Mouse (Mus musculus) neural tube, embryonic 11.5 days (tissue): ENCODE results near the gene Rec114. TPM values are rescaled to one million over a fixed set of nuclear protein-coding genes. Genes with fewer than 3 reads are reported as not detected.

ENCODE experiments used
- ATAC-seq: fragments of 200-750 bp; cut with Nextera tagmentation; 2 replicates; pipeline ENCODE4 v1.8.0; 2017; ENCODE audit warnings: moderate number of reproducible peaks, mild to moderate bottlenecking, moderate TSS enrichment, moderate library complexity; ENCODE audit not compliant: insufficient read depth, low FRiP score, low TSS enrichment
- DNase-seq: peaks from one replicate; pipeline ENCODE4 v3.0.0-alpha.2; 2015; ENCODE audit warnings: low spot score
- H3K27ac ChIP-seq: fragments of 300-500 bp; sonication (generic); 2 replicates; pipeline ENCODE4 v1.5.1; 2014; ENCODE audit warnings: low read depth, mild to moderate bottlenecking, low read length
- H3K27me3 ChIP-seq: fragments of 300-500 bp; sonication (generic); 2 replicates; pipeline ENCODE4 v1.6.1; 2014; ENCODE audit warnings: mild to moderate bottlenecking, low read length, mixed read lengths; ENCODE audit not compliant: control insufficient read depth, insufficient read depth
- H3K36me3 ChIP-seq: fragments of 300-500 bp; sonication (generic); 2 replicates; pipeline ENCODE4 v1.6.1; 2014; ENCODE audit warnings: mild to moderate bottlenecking, low read length, moderate library complexity, mixed read lengths; ENCODE audit not compliant: control insufficient read depth, insufficient read depth
- H3K4me1 ChIP-seq: fragments of 300-500 bp; sonication (generic); 2 replicates; pipeline ENCODE4 v1.6.1; 2014; ENCODE audit warnings: low read length, mixed read lengths; ENCODE audit not compliant: control insufficient read depth, insufficient read depth
- H3K4me2 ChIP-seq: fragments of 300-500 bp; sonication (generic); 2 replicates; pipeline ENCODE4 v1.6.1; 2014; ENCODE audit warnings: low read depth, mild to moderate bottlenecking, moderate library complexity
- H3K4me3 ChIP-seq: fragments of 300-500 bp; sonication (generic); 2 replicates; pipeline ENCODE4 v1.5.1; 2014; ENCODE audit warnings: low read depth, low read length
- H3K9ac ChIP-seq: fragments of 300-500 bp; sonication (generic); 2 replicates; pipeline ENCODE4 v1.6.1; 2014; ENCODE audit warnings: mild to moderate bottlenecking, low read length
- H3K9me3 ChIP-seq: fragments of 300-500 bp; sonication (generic); 2 replicates; pipeline ENCODE4 v1.6.1; 2016; ENCODE audit warnings: low read length; ENCODE audit not compliant: control insufficient read depth
- WGBS: fragments of 180-500 bp; shearing (Covaris S2); extraction: QIAGEN DNeasy Blood & Tissue Kit; methylation state at CpG from one replicate; pipeline ENCODE4 v1.1.7; 2014; 5-methylcytosine and 5-hydroxymethylcytosine counted together
- polyA plus RNA-seq: library from polyadenylated mRNA; unstranded; fragments of >200 nt; fragmentation: Nextera tagmentation; extraction: Ambion mirVana; gene quantifications from 2 replicates; pipeline ENCODE4 v1.2.1, GENCODE M21; 2014

Rec114 gene
- polyA plus RNA-seq, 1 experiment from 2014 or later, result 2.7 TPM

DNA sequence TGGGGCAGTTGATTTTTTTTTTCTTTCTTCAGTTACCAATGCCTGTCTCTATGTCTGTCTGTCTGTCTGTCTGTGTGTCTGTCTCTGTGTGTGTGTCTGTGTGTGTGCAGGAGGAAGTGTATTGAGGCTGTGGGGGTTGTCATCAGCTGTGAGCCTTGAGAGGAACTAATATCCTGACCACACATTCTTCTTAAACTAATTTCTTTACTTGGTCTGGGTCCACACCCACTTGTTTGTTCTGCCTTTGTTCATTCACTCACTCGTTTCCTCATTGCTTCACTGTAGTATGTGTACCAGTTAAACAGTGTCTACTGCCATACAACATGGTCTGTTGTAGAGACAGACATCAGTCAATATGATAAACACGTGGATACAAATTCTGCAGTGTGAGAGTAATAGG is 116.6 kb downstream of the Rec114 start:
- WGBS, result 80% methylated on average over 2 of the region's 2 CpGs
- H3K27ac ChIP-seq, result no peak overlapping the region
- DNase-seq (no peak), ATAC-seq (no peak)
- H3K36me3 ChIP-seq, result no peaks in the 10 kb centered on the region; the same call in 1 of the 2 replicates
- H3K4me2 ChIP-seq, result no peak overlapping the region
- no peaks in the 10 kb centered on the region for H3K4me1 ChIP-seq
- H3K27me3 ChIP-seq, result no peaks in the 10 kb centered on the region
- H3K9ac ChIP-seq, result no peak overlapping the region
- H3K4me3 ChIP-seq, result no peak overlapping the region
- H3K9me3 ChIP-seq, result no peaks in the 10 kb centered on the region

GRCm38 (mm10) chr9:58623009-58623408 is 120.8 kb downstream of the Rec114 start:
- no peak overlapping the region for H3K4me3 ChIP-seq
- no peaks in the 10 kb centered on the region for H3K27me3 ChIP-seq
- ATAC-seq (no peak), DNase-seq (no peak)
- no peaks in the 10 kb centered on the region for H3K4me1 ChIP-seq
- H3K4me2 ChIP-seq, result no peak overlapping the region
- H3K27ac ChIP-seq, result no peak overlapping the region
- 84% methylated on average over 1 of the region's 1 CpGs for WGBS
- no peaks in the 10 kb centered on the region for H3K36me3 ChIP-seq
- H3K9me3 ChIP-seq, result no peaks in the 10 kb centered on the region
- H3K9ac ChIP-seq, result no peak overlapping the region

GRCm38 (mm10) chr9:58615064-58615938 is 128.5 kb downstream of the Rec114 start:
- no peaks in the 10 kb centered on the region for H3K9me3 ChIP-seq
- no peak overlapping the region for H3K9ac ChIP-seq
- H3K27ac ChIP-seq, result no peak overlapping the region
- no peaks in the 10 kb centered on the region for H3K36me3 ChIP-seq
- H3K27me3 ChIP-seq, result no peaks in the 10 kb centered on the region
- no peaks in the 10 kb centered on the region for H3K4me1 ChIP-seq
- no peak overlapping the region for H3K4me3 ChIP-seq
- no peak overlapping the region for H3K4me2 ChIP-seq
- DNase-seq, result no peak
- ATAC-seq, result no peak
- 86% methylated on average over 3 of the region's 3 CpGs for WGBS

DNA sequence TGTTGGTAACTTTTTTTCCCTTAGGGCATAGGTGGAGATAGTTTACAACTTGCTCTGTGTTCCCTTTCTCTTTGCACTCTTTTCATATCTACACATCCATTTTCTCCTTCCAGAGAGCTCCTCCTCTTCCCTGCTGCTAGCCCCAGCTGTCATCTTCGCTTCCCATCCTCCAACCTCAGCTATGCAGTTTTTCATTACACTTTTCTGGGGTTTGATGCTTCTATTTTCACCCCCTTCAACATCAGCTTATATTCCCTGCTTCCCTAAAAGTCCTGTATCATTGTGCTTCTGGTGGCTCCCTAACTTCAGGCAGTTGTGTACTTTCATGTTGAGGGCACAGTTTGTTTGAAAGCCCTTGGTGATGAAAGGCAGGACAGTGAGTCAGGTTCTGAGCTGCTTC is 130.0 kb downstream of the Rec114 start:
- Histone ChIP-seq H3K4me1 (no peaks in the 10 kb centered on the region), H3K27me3 (no peaks in the 10 kb centered on the region), H3K9me3 (no peaks in the 10 kb centered on the region), H3K9ac (no peak overlapping the region), H3K27ac (no peak overlapping the region), H3K4me3 (no peak overlapping the region), H3K4me2 (no peak overlapping the region), H3K36me3 (no peaks in the 10 kb centered on the region)
- no peak for ATAC-seq
- 85% methylated on average over 1 of the region's 1 CpGs for WGBS
- DNase-seq, result no peak

Other genes starting within 250 kb of the Rec114 start
- 39.1 and 40.2 TPM in 2 replicates for gene Cd276, start 188.5 kb downstream of the Rec114 start, polyA plus RNA-seq
- gene Nptn, start 161.7 kb downstream of the Rec114 start, polyA plus RNA-seq, result 72.9 and 85.0 TPM in 2 replicates
- gene Hcn4, start 79.4 kb upstream of the Rec114 start, polyA plus RNA-seq, result 1.2 and 1.4 TPM in 2 replicates